Mouse (Mus musculus) lung, embryonic 14.5 days (tissue): ENCODE data around the gene Map3k13. TPM values are rescaled to one million over a fixed set of nuclear protein-coding genes. Genes with fewer than 3 reads are reported as not detected.
"Not testable (repeated sequence)": the region's sequence is repeated elsewhere in the genome, so short reads cannot be mapped to it uniquely, and the experiment has no call there.

Source experiments
- ATAC-seq: fragments of 200-750 bp; cut with Nextera tagmentation; 2 replicates; pipeline ENCODE4 v1.8.0; 2017; ENCODE audit warnings: mild to moderate bottlenecking, moderate TSS enrichment, moderate library complexity; ENCODE audit not compliant: insufficient read depth
- DNase-seq: peaks from one replicate; pipeline ENCODE4 v3.0.0-alpha.2; 2015
- H3K27ac ChIP-seq: fragments of 300-500 bp; sonication (generic); 2 replicates; pipeline ENCODE4 v1.5.1; 2014; ENCODE audit warnings: low read depth, mild to moderate bottlenecking, moderate library complexity
- H3K27me3 ChIP-seq: fragments of 300-500 bp; sonication (generic); 2 replicates; pipeline ENCODE4 v1.6.1; 2014; ENCODE audit warnings: low read length, control low read depth; ENCODE audit not compliant: insufficient read depth
- H3K36me3 ChIP-seq: fragments of 300-500 bp; sonication (generic); 2 replicates; pipeline ENCODE4 v1.6.1; 2014; ENCODE audit warnings: control low read depth; ENCODE audit not compliant: insufficient read depth
- H3K4me1 ChIP-seq: fragments of 300-500 bp; sonication (generic); 2 replicates; pipeline ENCODE4 v1.6.1; 2014; ENCODE audit warnings: antibody characterized with exemption, control low read depth; ENCODE audit not compliant: insufficient read depth
- H3K4me2 ChIP-seq: fragments of 300-500 bp; sonication (generic); 2 replicates; pipeline ENCODE4 v1.6.1; 2014; ENCODE audit warnings: mild to moderate bottlenecking
- H3K4me3 ChIP-seq: fragments of 300-500 bp; sonication (generic); 2 replicates; pipeline ENCODE4 v1.5.1; 2014; ENCODE audit warnings: low read depth, low read length
- H3K9ac ChIP-seq: fragments of 300-500 bp; sonication (generic); 2 replicates; pipeline ENCODE4 v1.6.1; 2014
- H3K9me3 ChIP-seq: fragments of 300-500 bp; sonication (generic); 2 replicates; pipeline ENCODE4 v1.6.1; 2016; ENCODE audit warnings: low read depth, low read length, control low read depth
- CTCF ChIP-seq: IDR thresholded peaks from 2 replicates; pipeline ENCODE4 v1.5.1; 2016; ENCODE audit warnings: antibody characterized with exemption, low read depth
- WGBS: fragments of 180-500 bp; shearing (Covaris S2); extraction: QIAGEN DNeasy Blood & Tissue Kit; methylation state at CpG from one replicate; pipeline ENCODE4 v1.1.7; 2014; 5-methylcytosine and 5-hydroxymethylcytosine counted together
- polyA plus RNA-seq: library from polyadenylated mRNA; unstranded; fragments of >200 nt; fragmentation: Nextera tagmentation; extraction: Ambion mirVana; gene quantifications from 2 replicates; pipeline ENCODE4 v1.2.1, GENCODE M21; 2014

Map3k13 gene
- polyA plus RNA-seq, 1 experiment from 2014 or later = 0.95 TPM

DNA sequence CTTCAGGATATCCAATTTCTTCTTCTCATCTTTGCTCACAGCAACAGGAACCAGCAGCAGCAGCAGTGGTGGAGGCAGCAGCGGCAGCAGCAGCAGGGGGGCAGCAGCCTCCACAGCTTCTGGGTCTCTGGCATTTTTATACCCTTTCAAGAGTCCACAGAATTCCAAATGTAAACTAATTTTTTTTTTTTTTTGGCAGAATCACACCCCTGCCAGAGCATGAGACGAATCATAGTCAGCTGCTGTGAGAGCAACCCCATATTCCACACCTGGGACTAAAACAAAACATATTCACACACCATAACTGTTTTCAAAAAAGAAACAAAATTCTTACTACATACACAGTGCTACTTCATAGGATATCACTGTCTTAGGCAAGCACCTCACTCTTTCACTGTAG, 5.0 kb upstream of the Map3k13 start:
- Histone ChIP-seq H3K9me3 (no peaks in the 10 kb centered on the region), H3K27me3 (no peaks in the 10 kb centered on the region), H3K4me2 (no peak overlapping the region), H3K4me3 (no peak overlapping the region), H3K4me1 (no peaks in the 10 kb centered on the region), H3K27ac (no peak overlapping the region), H3K9ac (no peak overlapping the region), H3K36me3 (no peaks in the 10 kb centered on the region)
- no peak for TF ChIP-seq CTCF
- no peak for DNase-seq
- ATAC-seq = no peak
- 64% methylated on average over 2 of the region's 2 CpGs for WGBS

DNA sequence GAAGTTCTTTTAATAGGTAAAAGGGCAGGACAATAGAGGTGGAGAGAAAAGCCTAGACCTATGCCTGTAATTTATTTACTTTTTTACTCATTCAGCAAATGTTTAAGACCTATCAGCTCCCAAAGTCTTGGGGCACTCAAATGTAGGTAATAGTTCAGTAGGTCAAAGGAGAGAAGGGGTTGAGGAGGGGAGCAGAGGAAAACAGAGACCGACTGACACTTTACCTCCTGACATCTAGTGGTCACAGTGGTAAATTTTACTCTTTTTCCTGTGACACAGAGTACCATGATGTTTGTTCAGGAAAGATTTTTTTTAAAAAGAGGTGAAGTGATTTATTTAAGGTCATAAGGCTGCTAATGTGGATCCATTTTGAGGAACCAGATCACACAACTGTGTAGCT, 3.7 kb upstream of the Map3k13 start:
- Histone ChIP-seq H3K4me3 (no peak overlapping the region), H3K36me3 (no peaks in the 10 kb centered on the region), H3K27me3 (no peaks in the 10 kb centered on the region), H3K4me1 (no peaks in the 10 kb centered on the region), H3K27ac (no peak overlapping the region), H3K4me2 (no peak overlapping the region), H3K9me3 (no peaks in the 10 kb centered on the region), H3K9ac (no peak overlapping the region)
- WGBS = 13% methylated on average over 1 of the region's 1 CpGs
- ATAC-seq = no peak
- TF ChIP-seq CTCF = no peak
- no peak for DNase-seq

DNA sequence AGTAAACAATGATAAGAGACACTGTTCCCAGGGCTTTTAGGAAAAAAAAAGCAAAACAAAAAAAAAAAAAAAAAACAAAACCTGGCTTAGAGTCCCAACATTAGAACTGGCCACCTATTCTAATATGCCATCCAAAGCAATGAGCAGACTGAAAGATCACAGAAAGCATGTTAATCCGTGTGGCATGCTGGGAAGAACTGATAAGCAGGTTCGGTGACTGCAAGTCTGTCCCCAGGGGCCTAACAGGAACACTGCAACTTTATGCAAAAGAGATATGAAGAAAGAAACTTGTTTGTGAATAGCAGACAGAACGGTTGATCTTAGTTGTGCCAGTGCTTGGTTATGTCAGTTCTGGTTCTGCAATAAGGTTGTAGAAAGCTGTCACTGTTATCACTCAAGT, 2.4 kb upstream of the Map3k13 start:
- WGBS = 48% methylated on average over 3 of the region's 3 CpGs
- no peak for TF ChIP-seq CTCF
- no peaks in the 10 kb centered on the region for H3K27me3 ChIP-seq

DNA sequence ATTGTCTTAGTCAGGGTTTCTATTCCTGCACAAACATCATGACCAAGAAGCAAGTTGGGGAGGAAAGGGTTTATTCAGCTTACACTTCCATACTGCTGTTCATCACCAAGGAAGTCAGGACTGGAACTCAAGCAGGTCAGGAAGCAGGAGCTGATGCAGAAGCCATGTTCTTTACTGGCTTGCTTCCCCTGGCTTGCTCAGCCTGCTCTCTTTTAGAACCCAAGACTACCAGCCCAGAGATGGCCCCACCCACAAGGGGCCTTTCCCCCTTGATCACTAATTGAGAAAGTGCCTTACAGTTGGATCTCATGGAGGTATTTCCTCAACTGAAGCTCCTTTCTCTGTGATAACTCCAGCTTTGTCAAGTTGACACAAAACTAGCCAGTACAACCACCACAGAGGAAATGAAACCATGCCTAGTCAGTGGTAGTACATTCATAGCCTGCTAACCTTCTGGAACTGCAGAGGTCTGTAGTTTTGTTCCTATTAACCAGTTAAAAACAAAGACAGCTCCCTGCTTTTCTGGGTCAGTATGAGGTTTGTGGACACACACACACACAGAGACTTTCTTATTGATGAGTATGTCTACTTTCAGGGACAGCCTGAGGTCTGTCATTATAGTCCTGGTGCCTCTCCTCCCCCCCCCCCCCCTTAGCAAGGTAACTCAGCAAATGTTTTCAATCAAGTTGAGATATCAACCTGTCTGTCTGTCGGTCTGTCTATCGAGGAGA, 901 bp upstream of the Map3k13 start:
- H3K27ac ChIP-seq = 0 out of 2 replicates have a peak overlapping the region, but pooled peaks have one; percentile 86
- H3K4me2 ChIP-seq = peak overlapping the region; percentile 75
- H3K4me1 ChIP-seq, ATAC-seq, H3K27me3 ChIP-seq, H3K9me3 ChIP-seq, DNase-seq, H3K36me3 ChIP-seq: not testable (repeated sequence)
- peak overlapping the region; percentile 76 for H3K9ac ChIP-seq
- WGBS = 16% methylated on average over 2 of the region's 2 CpGs
- peak overlapping the region; percentile 76 for H3K4me3 ChIP-seq

More for the DNA sequence above, 2.4 kb upstream of the Map3k13 start:
- Histone ChIP-seq H3K9ac (no peak overlapping the region), H3K9me3 (no peaks in the 10 kb centered on the region), H3K4me3 (no peak overlapping the region), H3K4me2 (no peak overlapping the region), H3K27ac (no peak overlapping the region), H3K4me1 (no peaks in the 10 kb centered on the region), H3K36me3 (no peaks in the 10 kb centered on the region)
- DNase-seq (no peak), ATAC-seq (no peak)

DNA sequence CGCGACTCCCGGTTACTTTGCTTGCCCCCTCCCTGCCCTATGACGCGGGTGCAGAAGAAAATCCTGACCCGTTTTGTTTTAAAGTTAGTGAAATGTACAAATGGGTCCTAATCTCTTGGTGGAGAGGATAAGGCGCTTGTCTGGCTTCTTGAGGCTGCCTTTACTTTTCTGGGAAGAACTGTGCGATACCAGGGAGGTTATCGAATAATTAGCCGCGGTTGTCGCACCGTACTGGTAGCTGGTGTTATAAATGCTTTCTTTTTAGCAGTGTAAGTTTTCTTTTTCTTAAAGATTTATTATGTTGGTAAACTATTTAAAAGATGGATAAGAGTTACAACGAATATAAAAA, 525 bp downstream of the Map3k13 start:
- ATAC-seq (no peak), DNase-seq (no peak)
- WGBS = 3% methylated on average over 14 of the region's 14 CpGs
- no peaks in the 10 kb centered on the region for H3K27me3 ChIP-seq
- peak overlapping the region; percentile 75 for H3K4me2 ChIP-seq
- H3K9me3 ChIP-seq = no peaks in the 10 kb centered on the region
- no peaks in the 10 kb centered on the region for H3K4me1 ChIP-seq
- peak overlapping the region; percentile 86 for H3K27ac ChIP-seq
- no peak for TF ChIP-seq CTCF
- peak overlapping the region; percentile 76 for H3K4me3 ChIP-seq
- H3K36me3 ChIP-seq = no peaks in the 10 kb centered on the region
- peak overlapping the region; percentile 76 for H3K9ac ChIP-seq

DNA sequence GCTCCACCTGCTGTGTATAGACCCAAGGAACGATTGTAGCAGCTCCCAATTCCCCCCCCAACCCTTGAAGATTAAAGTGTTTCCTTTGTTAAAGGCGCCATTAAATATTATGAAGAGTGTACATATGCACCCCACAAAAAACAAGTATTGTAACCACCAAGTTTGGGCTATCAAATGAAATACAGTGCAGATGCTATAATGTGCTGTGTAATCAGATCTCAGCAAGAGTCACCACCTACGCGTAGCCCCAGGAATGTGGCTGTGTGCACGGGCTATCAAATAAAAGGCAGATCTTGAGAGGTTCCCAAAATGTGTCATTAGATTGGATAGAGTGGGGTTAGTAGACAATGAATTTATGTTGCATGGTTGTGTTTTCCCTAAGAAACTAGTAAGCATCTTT, 925 bp downstream of the Map3k13 start:
- TF ChIP-seq CTCF = no peak
- Histone ChIP-seq H3K9ac (peak overlapping the region; percentile 76; the same call in 1 of the 2 replicates), H3K4me2 (peak overlapping the region; percentile 75), H3K27ac (no peak overlapping the region), H3K9me3 (no peaks in the 10 kb centered on the region), H3K4me3 (peak overlapping the region; percentile 76), H3K4me1 (no peaks in the 10 kb centered on the region), H3K36me3 (no peaks in the 10 kb centered on the region), H3K27me3 (no peaks in the 10 kb centered on the region)
- WGBS = 19% methylated on average over 5 of the region's 5 CpGs
- ATAC-seq (no peak), DNase-seq (no peak)

DNA sequence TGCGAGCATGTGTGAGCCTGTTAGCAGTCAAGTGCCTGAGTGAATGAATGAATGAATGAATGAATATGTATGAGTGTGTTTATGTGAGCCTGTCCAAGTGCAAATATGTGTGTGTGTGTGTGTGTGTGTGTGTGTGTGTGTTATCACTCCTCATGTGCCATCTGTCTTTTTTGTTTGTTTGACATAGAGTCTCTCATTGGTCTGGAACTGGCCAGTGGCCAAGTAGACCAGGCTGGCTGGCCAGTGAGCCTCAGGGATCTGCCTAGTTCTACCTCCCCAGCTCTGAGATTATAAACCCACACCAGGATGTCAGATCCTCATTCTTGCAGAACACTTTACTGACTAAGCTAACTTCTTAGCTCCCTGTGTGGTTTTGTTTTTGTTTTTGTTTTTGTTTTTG, 10.1 kb downstream of the Map3k13 start:
- no peaks in the 10 kb centered on the region for H3K9me3 ChIP-seq
- TF ChIP-seq CTCF = no peak
- WGBS = 76% methylated on average over 1 of the region's 1 CpGs

More for the DNA sequence above, 10.1 kb downstream of the Map3k13 start:
- no peaks in the 10 kb centered on the region for H3K27me3 ChIP-seq
- no peak overlapping the region for H3K9ac ChIP-seq
- no peak overlapping the region for H3K4me2 ChIP-seq
- peak; percentile 28 for DNase-seq
- H3K4me1 ChIP-seq = no peaks in the 10 kb centered on the region
- H3K27ac ChIP-seq = no peak overlapping the region
- no peak for ATAC-seq
- peaks cover 10% of the 10 kb centered on the region; the same call in 1 of the 2 replicates for H3K36me3 ChIP-seq
- no peak overlapping the region for H3K4me3 ChIP-seq
